ENCODE assay signal across 22 mouse cellular contexts in the genomic region with DNA sequence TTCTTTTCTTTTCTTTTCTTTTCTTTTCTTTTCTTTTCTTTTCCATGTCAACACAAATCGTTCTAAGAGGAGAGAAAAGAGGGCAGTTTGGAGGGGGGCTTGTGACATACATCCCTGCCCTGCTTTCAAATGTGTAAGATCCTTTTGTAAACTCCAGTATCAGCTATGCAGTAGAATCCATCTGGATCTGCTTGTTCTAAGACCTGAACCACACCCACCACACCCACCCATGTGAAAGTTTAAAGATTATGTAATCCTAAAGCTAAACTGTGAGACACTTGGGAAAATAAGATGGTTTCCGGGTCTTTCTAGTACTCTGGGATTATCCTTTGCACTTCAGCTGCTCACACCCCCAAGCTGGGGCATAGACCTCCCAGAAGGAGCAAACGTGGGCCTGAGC. TPM values are rescaled to one million over a fixed set of nuclear protein-coding genes. Genes with fewer than 3 reads are reported as not detected.
DNase-seq lines count a peak whose midpoint lies in the region; ATAC-seq and TF ChIP-seq lines count a peak whose summit lies in the region.
"Had no signal": no experiment of that assay in that cellular context is flagged by ENCODE, and none has a peak within 500 bp of the region (broad histone marks: within the 10 kb centered on the region; RNA-seq: fewer than 3 reads in every experiment).

No protein-coding gene starts in this region.

- no peak overlapping the region for H3K9ac ChIP-seq in midbrain, embryonic 11.5 days (ENCODE audit: low read length)
- no peak overlapping the region for H3K9ac ChIP-seq in liver, embryonic 12.5 days
- no peak overlapping the region for H3K9ac ChIP-seq in liver, embryonic 16.5 days (ENCODE audit: low read depth, low read length)
- no peak overlapping the region for H3K9ac ChIP-seq in stomach, postnatal 0 days (ENCODE audit: low read length)
- H3K9ac ChIP-seq in forebrain, embryonic 13.5 days = no peak overlapping the region

- no peak for TF ChIP-seq EP300 in stomach, postnatal 0 days (optimal IDR thresholded peaks at IDR 0.05)

- H3K36me3 ChIP-seq in midbrain, embryonic 11.5 days (ENCODE audit: control insufficient read depth, insufficient read depth, low read length) = no peaks in the 10 kb centered on the region
- H3K36me3 ChIP-seq in midbrain, embryonic 10.5 days = no peaks in the 10 kb centered on the region
- no peaks in the 10 kb centered on the region for H3K36me3 ChIP-seq in liver, embryonic 12.5 days
- H3K36me3 ChIP-seq in liver, embryonic 16.5 days (ENCODE audit: control insufficient read depth, insufficient read depth) = no peaks in the 10 kb centered on the region
- H3K36me3 ChIP-seq in stomach, postnatal 0 days (ENCODE audit: control insufficient read depth, insufficient read depth, low read length) = no peaks in the 10 kb centered on the region
- H3K36me3 ChIP-seq in forebrain, embryonic 13.5 days (ENCODE audit: poor library complexity, severe bottlenecking) = no peaks in the 10 kb centered on the region
- H3K36me3 ChIP-seq: embryonic facial prominence, embryonic 12.5 days; G1E; heart, embryonic 13.5 days; hindbrain, embryonic 12.5 days had no signal

- H3K27ac ChIP-seq in midbrain, embryonic 11.5 days (ENCODE audit: low read depth, low read length) = no peak overlapping the region
- no peak overlapping the region for H3K27ac ChIP-seq in midbrain, embryonic 10.5 days (replicated peaks)
- H3K27ac ChIP-seq in liver, embryonic 12.5 days = no peak overlapping the region
- no peak overlapping the region for H3K27ac ChIP-seq in liver, embryonic 16.5 days (ENCODE audit: low read length)
- peak overlapping the region; percentile 49; the same call in 1 of the 2 replicates for H3K27ac ChIP-seq in stomach, postnatal 0 days (replicated peaks)
- no peak overlapping the region for H3K27ac ChIP-seq in forebrain, embryonic 13.5 days
- H3K27ac ChIP-seq: embryonic facial prominence, embryonic 12.5 days; heart, embryonic 13.5 days; hindbrain, embryonic 12.5 days had no signal

- no peaks in the 10 kb centered on the region for H3K27me3 ChIP-seq in midbrain, embryonic 11.5 days (ENCODE audit: control insufficient read depth, insufficient read depth, low read length)
- H3K27me3 ChIP-seq in midbrain, embryonic 10.5 days (ENCODE audit: low read depth, poor library complexity, severe bottlenecking) = peaks cover 17% of the 10 kb centered on the region
- peaks cover 44% of the 10 kb centered on the region for H3K27me3 ChIP-seq in liver, embryonic 12.5 days (replicated peaks)
- peaks cover 16% of the 10 kb centered on the region for H3K27me3 ChIP-seq in liver, embryonic 16.5 days (ENCODE audit: control insufficient read depth, insufficient read depth, low read depth, low read length)
- H3K27me3 ChIP-seq in stomach, postnatal 0 days (ENCODE audit: control insufficient read depth, insufficient read depth, low read length) = no peaks in the 10 kb centered on the region
- H3K27me3 ChIP-seq in forebrain, embryonic 13.5 days = peaks cover 5% of the 10 kb centered on the region
- H3K27me3 ChIP-seq: embryonic facial prominence, embryonic 12.5 days had no signal

- H3K4me3 ChIP-seq in midbrain, embryonic 11.5 days (ENCODE audit: low read depth, low read length) = no peak overlapping the region
- no peak overlapping the region for H3K4me3 ChIP-seq in midbrain, embryonic 10.5 days
- H3K4me3 ChIP-seq in liver, embryonic 12.5 days = no peak overlapping the region
- H3K4me3 ChIP-seq in liver, embryonic 16.5 days (ENCODE audit: low read depth, low read length) = no peak overlapping the region
- H3K4me3 ChIP-seq in stomach, postnatal 0 days (ENCODE audit: low read depth, low read length) = no peak overlapping the region
- H3K4me3 ChIP-seq in forebrain, embryonic 13.5 days = no peak overlapping the region

- ATAC-seq in midbrain, embryonic 11.5 days (ENCODE audit: low FRiP score) = no peak
- ATAC-seq in liver, embryonic 12.5 days = peak; percentile 57; the same call in 1 of the 2 replicates
- peak; percentile 60; the same call in 1 of the 2 replicates for ATAC-seq in liver, embryonic 16.5 days (ENCODE audit: low read depth)
- peak; percentile 28; the same call in 1 of the 2 replicates for ATAC-seq in stomach, postnatal 0 days (ENCODE audit: low FRiP score, low TSS enrichment)
- no peak for ATAC-seq in forebrain, embryonic 13.5 days

- no peak overlapping the region for H3K4me2 ChIP-seq in midbrain, embryonic 11.5 days
- peak overlapping the region; percentile 82 for H3K4me2 ChIP-seq in liver, embryonic 12.5 days
- peak overlapping the region; percentile 11; the same call in 1 of the 2 replicates for H3K4me2 ChIP-seq in liver, embryonic 16.5 days (ENCODE audit: low read depth, low read length)
- H3K4me2 ChIP-seq in stomach, postnatal 0 days (replicated peaks; ENCODE audit: low read depth) = no peak overlapping the region
- no peak overlapping the region for H3K4me2 ChIP-seq in forebrain, embryonic 13.5 days

- no peak for TF ChIP-seq CTCF in stomach, postnatal 0 days (IDR thresholded peaks at IDR 0.05; ENCODE audit: low read depth)

- DNase-seq in midbrain, embryonic 11.5 days (ENCODE audit: low spot score, missing footprints) = peak; percentile 78
- no peak for DNase-seq in midbrain, embryonic 10.5 days (ENCODE audit: low spot score)
- no peak for DNase-seq in stomach, postnatal 0 days (ENCODE audit: low spot score)
- DNase-seq in adrenal gland, adult 8-10 months = no peak
- DNase-seq in retina, embryonic 14.5 days (ENCODE audit: low spot score) = no peak
- DNase-seq: adrenal gland, postnatal 14 days; B cell, adult 2 months; cerebellum, adult 11 months; cerebellum, adult 9-10 months; cerebellum, postnatal 25 days; gastrocnemius, adult 2 months; gastrocnemius, postnatal 25 days; heart, postnatal 4 days had no signal

- H3K4me1 ChIP-seq in midbrain, embryonic 11.5 days (ENCODE audit: control insufficient read depth, insufficient read depth, low read length) = no peaks in the 10 kb centered on the region
- peaks cover 22% of the 10 kb centered on the region for H3K4me1 ChIP-seq in midbrain, embryonic 10.5 days
- H3K4me1 ChIP-seq in liver, embryonic 12.5 days = peaks cover 33% of the 10 kb centered on the region
- H3K4me1 ChIP-seq in liver, embryonic 16.5 days (ENCODE audit: control insufficient read depth, low read depth, low read length) = peaks cover 25% of the 10 kb centered on the region
- H3K4me1 ChIP-seq in stomach, postnatal 0 days (replicated peaks; ENCODE audit: control insufficient read depth, insufficient read depth) = no peaks in the 10 kb centered on the region
- H3K4me1 ChIP-seq in forebrain, embryonic 13.5 days = 0 out of 2 replicates have a peak, but pooled peaks cover 3% of the 10 kb centered on the region
- H3K4me1 ChIP-seq: embryonic facial prominence, embryonic 12.5 days had no signal

- WGBS in midbrain, embryonic 11.5 days = 62% methylated on average over 3 of the region's 3 CpGs
- 64% methylated on average over 3 of the region's 3 CpGs for WGBS in midbrain, embryonic 10.5 days
- 18% methylated on average over 3 of the region's 3 CpGs for WGBS in liver, embryonic 12.5 days (ENCODE audit: insufficient replicate concordance)
- 29% methylated on average over 3 of the region's 3 CpGs for WGBS in liver, embryonic 16.5 days (ENCODE audit: insufficient replicate concordance)
- WGBS in stomach, postnatal 0 days = 23% methylated on average over 3 of the region's 3 CpGs
- 50% methylated on average over 3 of the region's 3 CpGs for WGBS in forebrain, embryonic 13.5 days

- no peaks in the 10 kb centered on the region for H3K9me3 ChIP-seq in midbrain, embryonic 11.5 days (ENCODE audit: control insufficient read depth, low read length)
- no peaks in the 10 kb centered on the region for H3K9me3 ChIP-seq in midbrain, embryonic 10.5 days (replicated peaks)
- no peaks in the 10 kb centered on the region for H3K9me3 ChIP-seq in liver, embryonic 12.5 days (replicated peaks)
- no peaks in the 10 kb centered on the region for H3K9me3 ChIP-seq in liver, embryonic 16.5 days (replicated peaks; ENCODE audit: control insufficient read depth, low read length)
- no peaks in the 10 kb centered on the region for H3K9me3 ChIP-seq in stomach, postnatal 0 days (ENCODE audit: control insufficient read depth, low read length)
- H3K9me3 ChIP-seq in forebrain, embryonic 13.5 days (replicated peaks) = no peaks in the 10 kb centered on the region
- H3K9me3 ChIP-seq: embryonic facial prominence, embryonic 12.5 days; G1E; heart, embryonic 13.5 days; hindbrain, embryonic 12.5 days had no signal

RNA-seq across cellular contexts. Expression of gene Tsku, which starts 18.9 kb away (rescaled TPM):
- 7.3 and 7.7 TPM in 2 replicates for polyA plus RNA-seq in midbrain, embryonic 11.5 days (2014; fragmentation: Nextera tagmentation; extraction: Ambion mirVana)
- 7.7 and 10.0 TPM in 2 replicates for polyA plus RNA-seq in midbrain, embryonic 10.5 days (2016; fragmentation: Nextera tagmentation; extraction: Ambion mirVana)
- 1.6 and 2.1 TPM in 2 replicates for polyA plus RNA-seq in liver, embryonic 12.5 days (2016; fragmentation: Nextera tagmentation; extraction: Ambion mirVana)
- polyA plus RNA-seq in liver, embryonic 16.5 days (2015; fragmentation: Nextera tagmentation; extraction: Ambion mirVana) = 1.9 and 2.4 TPM in 2 replicates
- 29.9 and 34.0 TPM in 2 replicates for polyA plus RNA-seq in stomach, postnatal 0 days (2015; fragmentation: Nextera tagmentation; extraction: Ambion mirVana)
- total RNA-seq in adrenal gland, adult 8-10 months (2022) = 10 to 100 TPM; 18.2 to 42.9 (median 31.6) TPM
- 6.4 and 7.6 TPM in 2 replicates for polyA plus RNA-seq in forebrain, embryonic 13.5 days (2015; fragmentation: Nextera tagmentation; extraction: Ambion mirVana)
- total RNA-seq: G1E; granulocyte monocyte progenitor cell, adult 5-6 weeks had no signal
- polyA plus RNA-seq: CD4-positive, CD25-positive, alpha-beta regulatory T cell, adult 4 months; G1E had no signal

RNA-seq across cellular contexts. Expression of gene Acer3, which starts 21.2 kb away (rescaled TPM):
- 15.8 and 16.6 TPM in 2 replicates for polyA plus RNA-seq in midbrain, embryonic 11.5 days (2014; fragmentation: Nextera tagmentation; extraction: Ambion mirVana)
- 19.4 and 19.5 TPM in 2 replicates for polyA plus RNA-seq in midbrain, embryonic 10.5 days (2016; fragmentation: Nextera tagmentation; extraction: Ambion mirVana)
- polyA plus RNA-seq in liver, embryonic 12.5 days (2016; fragmentation: Nextera tagmentation; extraction: Ambion mirVana) = 24.6 and 26.6 TPM in 2 replicates
- polyA plus RNA-seq in liver, embryonic 16.5 days (2015; fragmentation: Nextera tagmentation; extraction: Ambion mirVana) = 22.6 and 23.2 TPM in 2 replicates
- polyA plus RNA-seq in stomach, postnatal 0 days (2015; fragmentation: Nextera tagmentation; extraction: Ambion mirVana) = 37.7 and 39.3 TPM in 2 replicates
- total RNA-seq in adrenal gland, adult 8-10 months (2022) = 10 to 100 TPM; 15.1 to 32.7 (median 18.5) TPM
- 9.3 and 12.8 TPM in 2 replicates for polyA plus RNA-seq in forebrain, embryonic 13.5 days (2015; fragmentation: Nextera tagmentation; extraction: Ambion mirVana)

Comparison
In these comparisons a context has a peak if more than half of its experiments do, and no peak if none do; other contexts are left out.
1. ATAC-seq: peak in liver, embryonic 12.5 days (single experiment), liver, embryonic 16.5 days (single experiment) and stomach, postnatal 0 days (single experiment); none in midbrain, embryonic 11.5 days (single experiment) and forebrain, embryonic 13.5 days (single experiment).
2. H3K4me2 ChIP-seq: peak in liver, embryonic 12.5 days (single experiment) and liver, embryonic 16.5 days (single experiment); none in midbrain, embryonic 11.5 days (single experiment), stomach, postnatal 0 days (single experiment) and forebrain, embryonic 13.5 days (single experiment).